Mouse (Mus musculus) erythroblast, embryonic 14.5 days (primary cell): Measurements from ENCODE around the gene Kcnk10. TPM values are rescaled to one million over a fixed set of nuclear protein-coding genes. Genes with fewer than 3 reads are reported as not detected.

ENCODE experiments used
- H3K27me3 ChIP-seq: 2 replicates; pipeline ENCODE4 v1.6.1; 2012; ENCODE audit warnings: inconsistent platforms; ENCODE audit not compliant: control insufficient read depth
- H3K36me3 ChIP-seq: 2 replicates; pipeline ENCODE4 v1.6.1; 2012; ENCODE audit warnings: mild to moderate bottlenecking, inconsistent platforms; ENCODE audit not compliant: control insufficient read depth
- H3K4me1 ChIP-seq: 2 replicates; pipeline ENCODE4 v1.6.1; 2012; ENCODE audit warnings: inconsistent platforms; ENCODE audit not compliant: control insufficient read depth
- H3K4me3 ChIP-seq: replicated peaks from 2 replicates; pipeline ENCODE3; 2012; ENCODE audit warnings: moderate library complexity, mild to moderate bottlenecking, inconsistent platforms
- H3K9me3 ChIP-seq: 2 replicates; pipeline ENCODE4 v1.6.1; 2012; ENCODE audit warnings: low read length, inconsistent platforms, mixed read lengths; ENCODE audit not compliant: control insufficient read depth
- GATA1 ChIP-seq: IDR thresholded peaks from 2 replicates; pipeline ENCODE4 v1.6.1; 2012; ENCODE audit warnings: low read length, inconsistent platforms, mixed read lengths
- TAL1 ChIP-seq: IDR thresholded peaks from 3 replicates; pipeline ENCODE4 v1.6.1; 2012; ENCODE audit warnings: low read length, inconsistent platforms, mixed read lengths
- polyA plus RNA-seq: library from polyadenylated mRNA; stranded (reverse); fragments of >175 nt; gene quantifications from 2 replicates; pipeline ENCODE4 v1.2.3, GENCODE M21; 2012

Kcnk10 gene
- polyA plus RNA-seq, 1 experiment, result not detected

DNA sequence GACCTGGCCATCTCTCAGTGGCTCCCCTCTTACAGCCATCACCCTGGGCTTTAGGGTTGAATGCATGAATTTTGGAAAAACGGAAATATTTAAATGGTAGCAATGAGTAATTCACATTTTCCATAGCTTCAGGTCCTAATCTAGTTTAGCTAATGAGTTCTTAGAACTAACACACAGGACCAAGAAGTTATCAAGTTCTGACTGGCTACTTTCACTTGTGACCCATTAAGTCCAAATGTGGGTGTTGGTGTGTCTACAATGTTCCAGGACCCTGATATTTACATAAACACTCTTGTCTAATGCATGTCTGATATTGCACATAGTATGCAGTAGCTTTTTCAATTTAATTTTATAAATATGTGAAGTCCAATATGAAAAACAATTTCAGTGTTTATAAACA lies 27.2 kb upstream of the Kcnk10 start:
- no peak overlapping the region for H3K4me3 ChIP-seq
- H3K9me3 ChIP-seq, result no peaks in the 10 kb centered on the region

DNA sequence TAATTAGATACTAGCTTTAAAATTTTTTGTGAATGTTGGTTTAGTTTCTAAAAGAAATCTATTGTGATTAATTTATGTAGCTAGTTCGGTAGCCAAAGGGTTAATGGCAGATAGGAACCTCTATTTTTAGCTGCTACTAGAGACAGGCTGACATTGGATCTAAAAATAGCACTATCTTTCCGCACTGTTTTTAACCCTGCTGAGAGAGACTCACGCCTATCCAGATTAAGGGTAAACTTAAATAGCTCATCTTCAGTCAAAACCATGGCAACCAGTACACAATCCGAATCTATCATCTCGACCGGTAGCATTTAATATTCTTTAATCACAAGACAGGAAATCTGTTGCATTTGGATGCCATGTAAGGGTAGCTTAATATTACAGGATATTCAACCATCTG lies 24.0 kb upstream of the Kcnk10 start:
- H3K36me3 ChIP-seq, result no peaks in the 10 kb centered on the region
- H3K27me3 ChIP-seq, result no peaks in the 10 kb centered on the region
- H3K4me3 ChIP-seq, result no peak overlapping the region
- TF ChIP-seq TAL1, result no peak
- no peak for TF ChIP-seq GATA1
- no peaks in the 10 kb centered on the region for H3K4me1 ChIP-seq
- peaks cover 2% of the 10 kb centered on the region; the same call in 1 of the 2 replicates for H3K9me3 ChIP-seq

More for the DNA sequence above, 27.2 kb upstream of the Kcnk10 start:
- Histone ChIP-seq H3K27me3 (no peaks in the 10 kb centered on the region), H3K4me1 (no peaks in the 10 kb centered on the region), H3K36me3 (no peaks in the 10 kb centered on the region)
- TF ChIP-seq TAL1 (no peak), GATA1 (no peak)

DNA sequence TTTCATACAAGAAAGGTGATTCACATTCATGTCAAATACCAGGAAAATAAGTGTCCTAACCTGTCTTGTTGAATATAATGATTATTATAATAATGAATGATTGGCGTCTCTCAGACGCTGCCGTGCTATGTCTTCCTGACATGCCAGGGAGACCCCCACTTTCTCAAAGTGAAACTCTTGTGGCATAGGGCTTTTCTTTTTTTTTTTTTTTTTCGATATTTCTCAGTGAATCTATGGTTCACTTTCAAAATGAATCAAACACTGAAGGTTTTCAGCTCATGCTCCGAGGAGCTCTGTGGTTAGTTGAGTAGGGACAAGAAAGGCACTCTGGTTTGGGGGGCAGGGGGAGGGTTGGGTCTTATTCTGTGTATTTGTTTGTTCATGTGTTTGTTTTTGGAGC lies 22.8 kb upstream of the Kcnk10 start:
- no peaks in the 10 kb centered on the region for H3K27me3 ChIP-seq
- no peak overlapping the region for H3K4me3 ChIP-seq
- no peaks in the 10 kb centered on the region for H3K4me1 ChIP-seq
- H3K36me3 ChIP-seq, result no peaks in the 10 kb centered on the region
- peaks cover 5% of the 10 kb centered on the region; the same call in 1 of the 2 replicates for H3K9me3 ChIP-seq
- TF ChIP-seq GATA1 (no peak), TAL1 (no peak)

DNA sequence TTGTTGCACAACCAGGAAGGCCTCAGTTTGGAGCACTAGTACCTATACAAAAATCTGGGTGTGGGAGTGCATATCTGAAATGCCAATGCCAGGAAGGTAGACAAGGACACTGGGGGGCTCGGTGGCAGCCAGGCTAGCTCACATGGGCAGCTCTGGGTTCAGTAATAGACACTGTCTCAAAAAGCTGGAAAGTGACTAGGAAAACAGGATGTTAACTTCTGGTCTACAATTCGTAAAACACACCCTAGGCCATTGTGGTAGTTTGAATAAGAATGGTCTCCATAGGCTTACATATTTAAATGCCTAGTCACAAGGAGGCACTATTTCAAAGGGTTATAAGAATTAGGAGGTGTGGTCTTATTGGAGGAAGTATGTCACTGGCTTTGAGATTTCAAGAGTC lies 12.9 kb upstream of the Kcnk10 start:
- TF ChIP-seq GATA1, result no peak
- TF ChIP-seq TAL1, result no peak
- Histone ChIP-seq H3K27me3 (no peaks in the 10 kb centered on the region), H3K9me3 (peaks cover 8% of the 10 kb centered on the region), H3K4me1 (no peaks in the 10 kb centered on the region), H3K36me3 (no peaks in the 10 kb centered on the region), H3K4me3 (no peak overlapping the region)

DNA sequence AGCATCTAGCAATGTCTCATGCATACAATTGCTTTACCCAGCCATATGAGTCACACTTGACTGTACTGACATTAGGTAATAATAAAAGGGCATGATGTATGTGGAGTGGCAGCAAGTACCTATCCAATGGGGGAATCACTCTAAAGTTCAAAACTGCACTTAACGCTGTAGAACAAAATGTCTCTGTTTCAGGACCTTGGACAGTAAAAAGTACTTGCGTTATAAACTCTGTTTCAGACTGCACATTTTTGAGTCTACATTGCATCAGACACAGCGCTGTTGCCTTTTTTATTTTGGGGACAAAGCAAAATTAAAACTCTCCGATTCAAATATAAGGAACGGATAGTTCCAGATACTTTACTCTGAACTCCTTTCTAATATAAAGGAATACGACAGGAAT lies 10.5 kb upstream of the Kcnk10 start:
- Histone ChIP-seq H3K4me3 (no peak overlapping the region), H3K27me3 (no peaks in the 10 kb centered on the region), H3K36me3 (no peaks in the 10 kb centered on the region), H3K9me3 (peaks cover 6% of the 10 kb centered on the region; the same call in 1 of the 2 replicates), H3K4me1 (no peaks in the 10 kb centered on the region)
- no peak for TF ChIP-seq GATA1
- no peak for TF ChIP-seq TAL1

DNA sequence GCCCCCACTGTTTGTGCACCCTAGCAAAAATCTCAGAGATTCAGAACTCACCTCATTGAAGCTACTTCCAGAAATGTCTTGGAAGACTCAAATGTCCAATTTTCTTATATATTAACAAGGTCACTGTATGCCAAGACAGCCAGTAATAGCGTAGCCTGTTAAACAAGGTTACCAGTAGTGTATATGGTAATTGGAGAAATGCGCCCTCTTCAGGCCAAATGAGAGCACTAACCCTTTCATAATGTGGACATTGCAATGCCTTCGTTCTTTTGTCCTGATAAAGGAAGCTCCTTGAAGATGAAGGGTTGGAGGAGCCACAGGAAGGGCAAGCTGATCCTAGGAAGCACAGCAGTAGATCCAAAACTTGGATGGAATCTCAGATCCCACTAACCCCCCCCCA lies 7.2 kb upstream of the Kcnk10 start:
- Histone ChIP-seq H3K9me3 (no peaks in the 10 kb centered on the region), H3K27me3 (no peaks in the 10 kb centered on the region), H3K4me3 (no peak overlapping the region), H3K4me1 (no peaks in the 10 kb centered on the region), H3K36me3 (no peaks in the 10 kb centered on the region)
- TF ChIP-seq TAL1, result no peak
- TF ChIP-seq GATA1, result no peak; the same call in 1 of the 2 replicates

DNA sequence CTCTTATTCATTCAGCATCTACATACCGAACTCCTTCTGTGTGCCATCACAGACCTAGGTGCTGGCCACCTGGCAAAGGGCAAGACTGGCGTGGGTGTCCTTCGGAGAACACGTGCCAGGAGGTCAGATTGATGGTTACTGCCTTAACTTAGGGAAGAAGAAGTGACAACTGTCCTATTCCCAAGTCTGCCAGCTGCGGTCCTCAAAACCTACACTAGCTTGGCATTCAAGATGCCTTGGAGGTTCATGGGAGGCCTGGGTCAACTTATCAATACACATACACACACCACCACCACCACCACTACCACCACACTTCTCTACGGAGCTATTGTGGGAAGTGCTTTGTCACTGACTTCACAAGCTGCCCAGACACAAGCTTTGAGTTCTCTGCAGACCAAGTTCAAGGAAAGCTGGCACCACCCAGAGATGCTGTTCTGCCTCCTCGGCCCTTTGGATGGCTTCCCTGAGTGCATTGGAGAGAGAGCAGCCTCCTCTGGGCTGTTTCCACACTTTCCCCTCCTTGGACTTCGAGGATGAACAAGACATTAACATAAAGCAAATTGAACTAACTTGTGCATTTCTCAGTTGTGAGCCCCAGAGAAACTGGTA lies 2.1 kb downstream of the Kcnk10 start:
- peaks cover 55% of the 10 kb centered on the region for H3K27me3 ChIP-seq
- TF ChIP-seq TAL1 (no peak), GATA1 (no peak)
- H3K36me3 ChIP-seq, result no peaks in the 10 kb centered on the region
- no peaks in the 10 kb centered on the region for H3K9me3 ChIP-seq
- no peaks in the 10 kb centered on the region for H3K4me1 ChIP-seq
- H3K4me3 ChIP-seq, result no peak overlapping the region

DNA sequence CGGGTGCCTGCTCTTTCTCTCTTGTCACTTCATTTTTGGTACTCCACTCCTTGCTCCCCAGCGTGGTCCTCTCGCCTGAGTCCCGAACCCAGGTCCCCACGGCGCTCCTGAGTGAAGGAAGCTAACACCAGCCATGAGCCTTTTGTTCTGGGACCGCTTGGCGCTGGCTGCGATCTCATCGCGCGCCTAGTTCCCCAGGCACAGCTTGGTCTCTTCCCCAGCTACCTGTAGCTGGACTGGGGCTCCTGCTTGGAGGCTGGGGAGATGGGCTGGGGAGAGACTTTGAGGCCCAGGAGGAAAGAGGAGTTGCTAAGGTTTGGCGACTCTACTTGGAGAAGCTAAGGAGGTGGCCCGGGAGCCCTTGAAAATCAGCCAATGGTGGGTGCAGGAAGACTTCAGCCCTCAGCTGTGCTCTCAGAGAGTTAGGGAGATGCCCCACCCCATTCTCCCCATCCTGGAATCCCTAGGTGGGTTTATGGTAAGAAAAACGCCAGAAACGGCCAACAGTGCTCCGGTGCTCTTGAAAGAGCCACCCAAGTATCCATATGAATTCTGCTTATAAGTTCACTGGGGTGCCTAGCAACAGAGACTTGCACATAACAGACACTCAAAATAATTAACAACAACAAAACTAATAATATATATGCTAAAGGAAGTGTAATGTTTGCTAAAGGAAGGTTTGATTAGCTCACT lies 2.8 kb downstream of the Kcnk10 start:
- no peak for TF ChIP-seq GATA1
- TF ChIP-seq TAL1, result no peak
- Histone ChIP-seq H3K27me3 (peaks cover 55% of the 10 kb centered on the region), H3K36me3 (no peaks in the 10 kb centered on the region), H3K4me3 (no peak overlapping the region), H3K9me3 (no peaks in the 10 kb centered on the region), H3K4me1 (no peaks in the 10 kb centered on the region)

DNA sequence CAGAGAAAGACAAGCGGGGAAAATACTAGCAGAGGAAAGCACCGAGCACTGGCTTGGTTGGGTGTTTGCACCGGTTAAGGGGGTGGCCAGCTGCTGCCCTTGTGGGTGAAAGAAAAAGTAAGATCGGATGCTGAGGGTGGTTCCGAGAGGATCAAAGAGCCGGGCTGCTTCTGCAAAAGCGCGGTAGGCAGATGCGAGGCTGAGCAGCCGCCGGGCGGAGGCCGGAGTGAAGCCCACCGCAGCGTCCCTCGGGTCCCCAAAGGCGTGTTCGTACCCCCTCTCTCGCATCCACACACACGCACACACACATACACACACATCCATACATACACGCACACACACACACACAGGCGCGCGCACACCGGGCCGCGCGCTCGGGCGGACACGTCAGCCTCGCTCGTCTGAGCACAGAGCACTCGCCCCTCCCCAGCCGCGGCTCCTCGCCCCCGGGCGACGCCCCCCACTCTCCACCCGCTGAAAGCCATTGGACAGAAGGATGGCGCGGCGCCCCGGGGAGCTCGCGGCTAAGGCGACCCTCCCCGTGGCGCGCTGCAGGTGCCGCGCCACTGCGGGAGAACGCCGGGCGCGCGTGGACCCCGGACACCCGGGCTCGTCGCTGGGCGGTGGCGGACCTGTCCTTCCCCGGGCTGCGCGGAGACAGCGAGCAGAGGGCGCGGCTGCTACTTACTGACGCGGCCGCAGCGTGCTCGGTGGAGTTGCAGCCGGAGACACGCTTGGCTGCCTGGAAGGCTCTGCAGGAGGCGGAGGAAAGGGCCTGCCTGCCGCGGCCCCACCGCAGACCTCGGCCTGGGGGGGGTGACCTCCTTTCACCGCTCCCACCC lies 3.5 kb downstream of the Kcnk10 start:
- H3K36me3 ChIP-seq, result no peaks in the 10 kb centered on the region
- H3K27me3 ChIP-seq, result peaks cover 55% of the 10 kb centered on the region
- peak overlapping the region; percentile 20 for H3K4me3 ChIP-seq
- H3K4me1 ChIP-seq, result no peaks in the 10 kb centered on the region
- TF ChIP-seq GATA1 (no peak), TAL1 (no peak)
- H3K9me3 ChIP-seq, result no peaks in the 10 kb centered on the region
